Mouse (Mus musculus) myocyte (in vitro differentiated cells): ENCODE measurements around the gene Apol9a. TPM values are rescaled to one million over a fixed set of nuclear protein-coding genes. Genes with fewer than 3 reads are reported as not detected.
A peak's percentile ranks its signal among the peaks of the same experiment; 100 is the strongest.
"Not testable (repeated sequence)": the region's sequence is repeated elsewhere in the genome, so short reads cannot be mapped to it uniquely, and the experiment has no call there.

Source experiments
- H3K27me3 ChIP-seq: one replicate; pipeline ENCODE4 v1.6.1; 2011; ENCODE audit not compliant: control insufficient read depth, insufficient read depth, insufficient read length
- H3K36me3 ChIP-seq: one replicate; pipeline ENCODE4 v1.6.1; 2011; ENCODE audit not compliant: control insufficient read depth, insufficient read depth
- H3K4me2 ChIP-seq: one replicate; pipeline ENCODE4 v1.6.1; 2011; ENCODE audit warnings: low read depth, control low read depth
- H3K4me3 ChIP-seq: one replicate; pipeline ENCODE4 v1.5.1; 2011; ENCODE audit warnings: mild to moderate bottlenecking, control low read depth, moderate library complexity
- H3K79me2 ChIP-seq: one replicate; pipeline ENCODE4 v1.6.1; 2011; ENCODE audit not compliant: control insufficient read depth, insufficient read depth
- H3ac ChIP-seq: one replicate; pipeline ENCODE4 v1.6.1; 2011; ENCODE audit not compliant: control insufficient read depth, insufficient read length
- CEBPB ChIP-seq: IDR thresholded peaks from 2 replicates; pipeline ENCODE4 v1.6.1; 2011; ENCODE audit warnings: mild to moderate bottlenecking, moderate library complexity; ENCODE audit not compliant: poor library complexity, insufficient read depth, severe bottlenecking
- E2F4 ChIP-seq: IDR thresholded peaks from one replicate; pipeline ENCODE4 v1.6.1; 2011; ENCODE audit warnings: mild to moderate bottlenecking, control low read depth, moderate library complexity; ENCODE audit not compliant: insufficient read depth
- MAX ChIP-seq: IDR thresholded peaks from one replicate; pipeline ENCODE4 v1.6.1; 2011; ENCODE audit warnings: low read depth, mild to moderate bottlenecking, control low read depth
- MYOD1 ChIP-seq, 3 experiments: IDR thresholded peaks; one replicate each; pipeline ENCODE4 v1.6.1; 2011; ENCODE audit warnings: control low read depth in 2 of 3, low read depth in 2 of 3, mild to moderate bottlenecking in 2 of 3, moderate library complexity in 1 of 3; ENCODE audit not compliant: insufficient read length in 2 of 3, control insufficient read depth in 1 of 3
- MYOG ChIP-seq, 3 experiments: IDR thresholded peaks; one replicate each; pipeline ENCODE4 v1.6.1; 2011; ENCODE audit warnings: control low read depth in 2 of 3, low read depth in 2 of 3, mild to moderate bottlenecking in 2 of 3; ENCODE audit not compliant: insufficient read length in 2 of 3, control insufficient read depth in 1 of 3, insufficient read depth in 1 of 3
- POLR2A ChIP-seq: IDR thresholded peaks from one replicate; pipeline ENCODE4 v1.6.1; 2011; ENCODE audit warnings: low read depth, mild to moderate bottlenecking, control low read depth, moderate library complexity; ENCODE audit not compliant: insufficient read length
- POLR2AphosphoS2 ChIP-seq: IDR thresholded peaks from one replicate; pipeline ENCODE4 v1.6.1; 2011; ENCODE audit warnings: low read depth, control low read depth; ENCODE audit not compliant: insufficient read length
- REST ChIP-seq: IDR thresholded peaks from one replicate; pipeline ENCODE4 v1.6.1; 2011; ENCODE audit warnings: mild to moderate bottlenecking, control low read depth, moderate library complexity; ENCODE audit not compliant: insufficient read depth, insufficient read length
- SRF ChIP-seq: IDR thresholded peaks from one replicate; pipeline ENCODE4 v1.6.1; 2011; ENCODE audit warnings: low read depth; ENCODE audit not compliant: control insufficient read depth, insufficient read length
- TCF12 ChIP-seq: IDR thresholded peaks from one replicate; pipeline ENCODE4 v1.6.1; 2011; ENCODE audit warnings: mild to moderate bottlenecking, control low read depth; ENCODE audit not compliant: poor library complexity, insufficient read depth, severe bottlenecking
- TCF3 ChIP-seq: IDR thresholded peaks from one replicate; pipeline ENCODE4 v1.6.1; 2011; ENCODE audit warnings: low read depth, control low read depth; ENCODE audit not compliant: insufficient read length
- USF1 ChIP-seq: IDR thresholded peaks from one replicate; pipeline ENCODE4 v1.6.1; 2011; ENCODE audit warnings: low read depth, mild to moderate bottlenecking, control low read depth, moderate library complexity
- polyA plus RNA-seq: library from polyadenylated mRNA; unstranded; fragments of >200 nt; fragmentation: generic; extraction: Trizol; gene quantifications from one replicate; pipeline ENCODE4 v1.2.1, GENCODE M21; 2012; ENCODE audit warnings: missing spikeins

The Apol9a gene
- polyA plus RNA-seq, 1 experiment = 16.3 TPM

GRCm38 (mm10) chr15:77397450-77398132, 13.3 kb downstream of the Apol9a start:
- H3K79me2 ChIP-seq, H3K4me3 ChIP-seq, H3K36me3 ChIP-seq, H3ac ChIP-seq, H3K27me3 ChIP-seq: not testable (repeated sequence)
- TF ChIP-seq USF1 = peak; percentile 49
- peak overlapping the region; percentile 63 for H3K4me2 ChIP-seq

GRCm38 (mm10) chr15:77393832-77394231, 17.1 kb downstream of the Apol9a start:
- not testable (repeated sequence) for H3K36me3 ChIP-seq, H3ac ChIP-seq, H3K4me3 ChIP-seq, H3K79me2 ChIP-seq, H3K27me3 ChIP-seq, H3K4me2 ChIP-seq

- Histone ChIP-seq H3K36me3 (no peaks in the 10 kb centered on the region), H3K4me2 (no peak overlapping the region), H3ac (no peak overlapping the region), H3K79me2 (no peaks in the 10 kb centered on the region), H3K27me3 (no peaks in the 10 kb centered on the region), H3K4me3 (no peak overlapping the region)
- TF ChIP-seq MAX (no peak), TCF12 (no peak), POLR2A (no peak), MYOG (IDR thresholded peaks at IDR 0.05; ENCODE audit: control insufficient read depth in 1 of 3, insufficient read depth in 1 of 3, insufficient read length in 2 of 3, low read depth in 2 of 3) (no peak), SRF (no peak), REST (no peak), E2F4 (no peak), CEBPB (no peak), USF1 (no peak), MYOD1 (IDR thresholded peaks at IDR 0.05; ENCODE audit: control insufficient read depth in 1 of 3, insufficient read length in 2 of 3, low read depth in 2 of 3) (no peak), POLR2AphosphoS2 (no peak), TCF3 (no peak)
Observed at GRCm38 (mm10) chr15:77387462-77387861, 23.5 kb downstream of the Apol9a start.

DNA sequence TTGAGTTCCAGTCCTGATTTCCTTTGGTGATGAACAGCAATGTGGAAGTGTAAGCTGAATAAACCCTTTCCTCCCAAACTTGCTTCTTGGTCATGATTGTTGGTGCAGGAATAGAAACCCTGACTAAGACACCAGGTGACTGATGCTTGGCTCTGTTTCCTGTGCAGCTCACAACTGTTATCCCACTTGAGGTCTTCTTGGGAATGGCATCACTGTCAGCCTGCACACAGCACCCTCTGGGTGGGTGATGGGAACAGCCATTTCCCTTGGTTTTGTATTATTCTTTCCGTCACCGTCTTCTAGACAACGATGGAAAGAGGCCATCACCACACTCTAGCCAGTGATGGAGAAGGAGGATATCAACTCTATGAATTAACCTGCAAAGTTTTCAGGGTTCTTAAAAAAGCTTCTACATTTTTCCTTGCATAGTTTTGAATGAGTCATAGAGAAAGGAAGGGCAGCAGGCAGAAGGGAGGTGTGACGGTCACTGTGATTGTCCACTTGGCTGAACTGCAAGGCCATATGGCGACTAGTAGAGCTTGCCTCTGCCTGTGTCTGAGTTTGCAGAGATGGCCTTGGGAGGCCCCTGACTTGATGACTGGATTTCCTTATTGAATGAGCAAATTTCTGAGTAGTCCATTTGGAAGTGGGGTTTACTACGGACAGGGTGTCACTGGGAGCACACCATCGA, 26.4 kb downstream of the Apol9a start:
- Histone ChIP-seq H3K4me3 (no peak overlapping the region), H3K27me3 (no peaks in the 10 kb centered on the region), H3K36me3 (no peaks in the 10 kb centered on the region), H3K4me2 (no peak overlapping the region), H3ac (no peak overlapping the region), H3K79me2 (no peaks in the 10 kb centered on the region)
- TF ChIP-seq REST = no peak
- no peak for TF ChIP-seq CEBPB
- no peak for TF ChIP-seq E2F4
- no peak for TF ChIP-seq SRF
- no peak for TF ChIP-seq MYOG (IDR thresholded peaks at IDR 0.05; ENCODE audit: control insufficient read depth in 1 of 3, insufficient read depth in 1 of 3, insufficient read length in 2 of 3, low read depth in 2 of 3)
- no peak for TF ChIP-seq MAX
- no peak for TF ChIP-seq POLR2A
- no peak for TF ChIP-seq TCF3
- no peak for TF ChIP-seq MYOD1 (IDR thresholded peaks at IDR 0.05; ENCODE audit: control insufficient read depth in 1 of 3, insufficient read length in 2 of 3, low read depth in 2 of 3)
- TF ChIP-seq POLR2AphosphoS2 = no peak
- TF ChIP-seq TCF12 = no peak

DNA sequence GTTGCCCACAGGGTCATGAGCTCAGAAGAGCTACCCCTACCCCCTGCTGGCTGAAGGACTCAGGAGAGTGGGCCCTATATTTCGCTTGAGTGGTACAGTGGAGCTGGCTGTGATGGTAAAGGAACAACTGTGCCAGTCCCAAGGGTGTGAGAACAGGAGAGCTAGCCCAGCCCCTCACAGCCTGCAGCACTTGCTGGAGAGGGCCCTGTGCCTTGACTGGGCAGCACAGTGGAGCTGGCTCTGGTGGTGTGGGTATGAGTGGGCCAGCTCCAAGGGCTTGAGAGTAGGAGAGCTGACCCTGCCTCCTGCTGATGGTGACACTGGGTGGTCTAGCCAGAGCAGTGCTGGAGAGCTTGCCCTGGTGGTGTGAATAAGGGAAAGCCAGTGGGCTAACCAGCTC, 28.1 kb downstream of the Apol9a start:
- H3K4me3 ChIP-seq = no peak overlapping the region
- H3ac ChIP-seq = no peak overlapping the region
- TF ChIP-seq TCF3 = no peak
- TF ChIP-seq MAX = no peak
- no peak for TF ChIP-seq MYOD1 (IDR thresholded peaks at IDR 0.05; ENCODE audit: control insufficient read depth in 1 of 3, insufficient read length in 2 of 3, low read depth in 2 of 3)
- no peak for TF ChIP-seq MYOG (IDR thresholded peaks at IDR 0.05; ENCODE audit: control insufficient read depth in 1 of 3, insufficient read depth in 1 of 3, insufficient read length in 2 of 3, low read depth in 2 of 3)
- no peak for TF ChIP-seq E2F4
- no peak for TF ChIP-seq SRF
- TF ChIP-seq TCF12 = no peak
- no peak for TF ChIP-seq USF1
- TF ChIP-seq REST = no peak
- TF ChIP-seq POLR2A = no peak
- TF ChIP-seq CEBPB = no peak
- no peak for TF ChIP-seq POLR2AphosphoS2
- no peaks in the 10 kb centered on the region for H3K36me3 ChIP-seq
- no peak overlapping the region for H3K4me2 ChIP-seq
- H3K27me3 ChIP-seq = no peaks in the 10 kb centered on the region
- H3K79me2 ChIP-seq = no peaks in the 10 kb centered on the region
